In genomic region chr7:19651063-19651786, GRCm38 (mm10) we compare ENCODE assay signal across 29 mouse cellular contexts. TPM values are rescaled to one million over a fixed set of nuclear protein-coding genes. Genes with fewer than 3 reads are reported as not detected.
A peak's percentile ranks its signal among the peaks of the same experiment; 100 is the strongest.
DNase-seq lines count a peak whose midpoint lies in the region; ATAC-seq and TF ChIP-seq lines count a peak whose summit lies in the region.
"Had no signal": no experiment of that assay in that cellular context is flagged by ENCODE, and none has a peak within 500 bp of the region (broad histone marks: within the 10 kb centered on the region; RNA-seq: fewer than 3 reads in every experiment).

No protein-coding gene starts in this region.

- H3K4me1 ChIP-seq in kidney, embryonic 16.5 days (ENCODE audit: insufficient read depth, low read length): no peaks in the 10 kb centered on the region
- H3K4me1 ChIP-seq in lung, adult 2 months (ENCODE audit: control insufficient read depth, insufficient read depth, low read length): 0 out of 2 replicates have a peak, but pooled peaks cover 2% of the 10 kb centered on the region
- H3K4me1 ChIP-seq: embryonic facial prominence, embryonic 15.5 days; hindbrain, embryonic 13.5 days; neural tube, embryonic 13.5 days had no signal

- no peaks in the 10 kb centered on the region for H3K9me3 ChIP-seq in kidney, embryonic 16.5 days (ENCODE audit: low read length)
- H3K9me3 ChIP-seq: embryonic facial prominence, embryonic 15.5 days; hindbrain, embryonic 13.5 days; neural tube, embryonic 13.5 days had no signal

- H3K4me2 ChIP-seq in kidney, embryonic 16.5 days (replicated peaks; ENCODE audit: low read depth, low read length): no peak overlapping the region
- H3K4me2 ChIP-seq: embryonic facial prominence, embryonic 15.5 days; hindbrain, embryonic 13.5 days; neural tube, embryonic 13.5 days had no signal

- 87% methylated on average over 6 of the region's 6 CpGs for WGBS in kidney, embryonic 16.5 days
- WGBS in lung, adult 2 months: 54% methylated on average over 6 of the region's 6 CpGs

- peaks cover 67% of the 10 kb centered on the region for H3K36me3 ChIP-seq in kidney, embryonic 16.5 days (ENCODE audit: insufficient read depth, low read length)

- H3K9ac ChIP-seq in kidney, embryonic 16.5 days (replicated peaks; ENCODE audit: low read length): no peak overlapping the region
- H3K9ac ChIP-seq: embryonic facial prominence, embryonic 15.5 days; forebrain, postnatal 0 days; hindbrain, embryonic 13.5 days; neural tube, embryonic 13.5 days had no signal

- H3K4me3 ChIP-seq in kidney, embryonic 16.5 days (ENCODE audit: low read length): no peak overlapping the region
- H3K4me3 ChIP-seq in lung, adult 2 months (replicated peaks; ENCODE audit: extremely low read depth, low read depth, low read length): no peak overlapping the region
- H3K4me3 ChIP-seq: embryonic facial prominence, embryonic 15.5 days; hindbrain, embryonic 13.5 days; neural tube, embryonic 13.5 days had no signal

- TF ChIP-seq CTCF in lung, adult 2 months (IDR thresholded peaks at IDR 0.05; ENCODE audit: insufficient read depth, low read length): no peak

- no peak for DNase-seq in kidney, adult 9 months
- peak; percentile 20 for DNase-seq in lung, postnatal 14 days
- no peak for DNase-seq in lung, adult 2 months
- DNase-seq in kidney, postnatal 36 days: peak; percentile 38 to 58
- DNase-seq in thymus, postnatal 0 days (ENCODE audit: low spot score): no peak
- DNase-seq: adrenal gland, adult 8-10 months; cerebellum, adult 11 months; cerebellum, postnatal 10 days; embryo, embryonic 11 days; forebrain, postnatal 0 days; gastrocnemius, postnatal 36 days; heart, postnatal 10 days; layer of hippocampus, postnatal 36 days; lung, postnatal 10 days; midbrain, embryonic 14.5 days; right cerebral cortex, adult 18-20 months; thymus, postnatal 14 days had no signal

- H3K27me3 ChIP-seq in kidney, embryonic 16.5 days (ENCODE audit: insufficient read depth, low read length): no peaks in the 10 kb centered on the region
- H3K27me3 ChIP-seq: embryonic facial prominence, embryonic 15.5 days; hindbrain, embryonic 13.5 days; neural tube, embryonic 13.5 days had no signal

- no peak for TF ChIP-seq POLR2A in lung, adult 2 months (IDR thresholded peaks at IDR 0.05; ENCODE audit: borderline replicate concordance, extremely low read depth, low read depth, low read length)

- ATAC-seq in kidney, embryonic 16.5 days (ENCODE audit: low FRiP score, low TSS enrichment): no peak
- ATAC-seq in megakaryocyte-erythroid progenitor cell, adult 5-6 weeks (replicated peaks; ENCODE audit: low FRiP score, low TSS enrichment, poor library complexity, severe bottlenecking): 0 out of 2 replicates have a peak, but pooled peaks have one; percentile 10
- ATAC-seq: forebrain, postnatal 0 days had no signal

- H3K27ac ChIP-seq in kidney, embryonic 16.5 days (ENCODE audit: low read length): peak overlapping the region; percentile 29; the same call in 1 of the 2 replicates
- H3K27ac ChIP-seq: embryonic facial prominence, embryonic 15.5 days; hindbrain, embryonic 13.5 days; neural tube, embryonic 13.5 days had no signal

RNA-seq across cellular contexts. Expression of gene Clptm1, which starts 13.6 kb away (rescaled TPM):
- polyA plus RNA-seq in kidney, embryonic 16.5 days (2015; fragmentation: Nextera tagmentation; extraction: Ambion mirVana): 90.9 and 94.6 TPM in 2 replicates
- polyA plus RNA-seq in lung, adult 2 months (2012; rRNA removed): 96.8 and 143 TPM in 2 replicates
- 45.9 and 70.1 TPM in 2 replicates for total RNA-seq in megakaryocyte-erythroid progenitor cell, adult 5-6 weeks (2014; fragmentation: Nextera tagmentation)
- total RNA-seq in megakaryocyte-erythroid progenitor cell, adult 5-6 weeks (2017): 31.1 and 37.3 TPM in 2 replicates
- 57.5 and 66.6 TPM in 2 replicates for polyA plus RNA-seq in thymus, postnatal 0 days (2015; fragmentation: Nextera tagmentation; extraction: Ambion mirVana)

RNA-seq across cellular contexts. Expression of gene Relb, which starts 22.0 kb away (rescaled TPM):
- polyA plus RNA-seq in kidney, embryonic 16.5 days (2015; fragmentation: Nextera tagmentation; extraction: Ambion mirVana): 10.6 and 10.7 TPM in 2 replicates
- 32.5 and 34.9 TPM in 2 replicates for polyA plus RNA-seq in lung, adult 2 months (2012; rRNA removed)
- total RNA-seq in megakaryocyte-erythroid progenitor cell, adult 5-6 weeks (2014; fragmentation: Nextera tagmentation): 3.8 TPM in 1 of 2 replicates, not detected in the other
- 0.47 and 0.69 TPM in 2 replicates for total RNA-seq in megakaryocyte-erythroid progenitor cell, adult 5-6 weeks (2017)
- 37.2 and 38.0 TPM in 2 replicates for polyA plus RNA-seq in thymus, postnatal 0 days (2015; fragmentation: Nextera tagmentation; extraction: Ambion mirVana)

RNA-seq across cellular contexts. Expression of gene Apoc2, which starts 26.5 kb away (rescaled TPM):
- 2.8 and 4.7 TPM in 2 replicates for polyA plus RNA-seq in kidney, embryonic 16.5 days (2015; fragmentation: Nextera tagmentation; extraction: Ambion mirVana)
- polyA plus RNA-seq in lung, adult 2 months (2012; rRNA removed): 1.9 and 5.1 TPM in 2 replicates
- total RNA-seq in megakaryocyte-erythroid progenitor cell, adult 5-6 weeks (2014; fragmentation: Nextera tagmentation): not detected in 2 replicates
- not detected in 2 replicates for total RNA-seq in megakaryocyte-erythroid progenitor cell, adult 5-6 weeks (2017)
- polyA plus RNA-seq in thymus, postnatal 0 days (2015; fragmentation: Nextera tagmentation; extraction: Ambion mirVana): 3.4 and 3.8 TPM in 2 replicates
- total RNA-seq: layer of hippocampus, adult 18-20 months; layer of hippocampus, postnatal 36 days; left cerebral cortex, postnatal 14 days had no signal
- polyA plus RNA-seq: C2C12; hindbrain, embryonic 13.5 days had no signal

RNA-seq across cellular contexts. Expression of gene Gm44805, which starts 30.0 kb away (rescaled TPM):
- polyA plus RNA-seq in kidney, embryonic 16.5 days (2015; fragmentation: Nextera tagmentation; extraction: Ambion mirVana): 1.1 TPM in 1 of 2 replicates, not detected in the other
- polyA plus RNA-seq in lung, adult 2 months (2012; rRNA removed): not detected in 2 replicates
- not detected in 2 replicates for total RNA-seq in megakaryocyte-erythroid progenitor cell, adult 5-6 weeks (2014; fragmentation: Nextera tagmentation)
- total RNA-seq in megakaryocyte-erythroid progenitor cell, adult 5-6 weeks (2017): not detected in 2 replicates
- 0.59 TPM in 1 of 2 replicates, not detected in the other for polyA plus RNA-seq in thymus, postnatal 0 days (2015; fragmentation: Nextera tagmentation; extraction: Ambion mirVana)
- total RNA-seq: forebrain, postnatal 0 days; gastrocnemius, postnatal 36 days; heart, adult 8-10 months; heart, postnatal 10 days; layer of hippocampus, adult 18-20 months; layer of hippocampus, postnatal 36 days; left cerebral cortex, postnatal 14 days had no signal
- polyA plus RNA-seq: brain, embryonic 14.5 days; C2C12; embryonic facial prominence, embryonic 15.5 days; forebrain, postnatal 0 days; hindbrain, embryonic 13.5 days; intestine, embryonic 14.5 days; limb, embryonic 14.5 days; midbrain, embryonic 14.5 days; neural tube, embryonic 13.5 days had no signal

RNA-seq across cellular contexts. Expression of gene Apoc4, which starts 30.1 kb away (rescaled TPM):
- 1.6 and 2.2 TPM in 2 replicates for polyA plus RNA-seq in kidney, embryonic 16.5 days (2015; fragmentation: Nextera tagmentation; extraction: Ambion mirVana)
- 1.1 and 1.4 TPM in 2 replicates for polyA plus RNA-seq in lung, adult 2 months (2012; rRNA removed)
- not detected in 2 replicates for total RNA-seq in megakaryocyte-erythroid progenitor cell, adult 5-6 weeks (2014; fragmentation: Nextera tagmentation)
- not detected in 2 replicates for total RNA-seq in megakaryocyte-erythroid progenitor cell, adult 5-6 weeks (2017)
- 0.29 and 0.75 TPM in 2 replicates for polyA plus RNA-seq in thymus, postnatal 0 days (2015; fragmentation: Nextera tagmentation; extraction: Ambion mirVana)
- total RNA-seq: forebrain, postnatal 0 days; heart, adult 8-10 months; heart, postnatal 10 days; layer of hippocampus, adult 18-20 months; layer of hippocampus, postnatal 36 days; left cerebral cortex, postnatal 14 days had no signal
- polyA plus RNA-seq: brain, embryonic 14.5 days; C2C12; forebrain, postnatal 0 days; hindbrain, embryonic 13.5 days; intestine, embryonic 14.5 days; midbrain, embryonic 14.5 days had no signal

Comparison
In these comparisons a context has a peak if more than half of its experiments do, and no peak if none do; other contexts are left out.
1. DNase-seq: peak in lung, postnatal 14 days (single experiment) and kidney, postnatal 36 days (2 of 2); none in kidney, adult 9 months (single experiment), lung, adult 2 months (single experiment) and thymus, postnatal 0 days (single experiment).